8 mouse cellular contexts compared by ENCODE assay signal in the genomic region with DNA sequence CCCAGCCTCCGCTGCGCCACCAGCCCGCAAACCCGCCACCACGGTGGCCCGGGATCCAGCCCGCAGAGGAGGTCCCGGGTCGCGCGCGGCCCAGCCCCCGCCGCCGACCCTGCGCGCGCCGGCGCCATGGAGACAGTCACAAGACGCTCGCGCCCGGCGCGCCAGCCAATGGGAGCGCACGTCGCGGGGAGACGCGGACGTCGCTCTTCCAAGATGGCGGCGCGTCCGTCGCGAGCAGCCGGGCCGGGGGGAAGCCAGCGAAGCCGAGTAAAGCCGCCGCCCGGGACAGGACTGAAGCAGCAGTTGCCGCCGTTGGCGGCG. TPM values are rescaled to one million over a fixed set of nuclear protein-coding genes. Genes with fewer than 3 reads are reported as not detected.
A peak's percentile ranks its signal among the peaks of the same experiment; 100 is the strongest.
DNase-seq lines count a peak whose midpoint lies in the region; ATAC-seq lines count a peak whose summit lies in the region.

A gene (plus strand): TSS at position 188 of the 321 bp plus-strand sequence.

- peak; percentile 95 for ATAC-seq in cerebellum, adult (ENCODE audit: insufficient number of reproducible peaks, low FRiP score, low TSS enrichment)
- ATAC-seq in forebrain, embryonic 14.5 days: peak; percentile 99
- ATAC-seq in neural tube, embryonic 14.5 days (ENCODE audit: low read depth): peak; percentile 99

- peak within 1 kb of the TSS; percentile 90 for H3K4me2 ChIP-seq in forebrain, embryonic 14.5 days (ENCODE audit: low read length)
- H3K4me2 ChIP-seq in neural tube, embryonic 14.5 days (ENCODE audit: low read depth, low read length): peak within 1 kb of the TSS; percentile 74

- H3K4me3 ChIP-seq in forebrain, embryonic 14.5 days (ENCODE audit: low read depth, low read length): peak within 1 kb of the TSS; percentile 98
- H3K4me3 ChIP-seq in neural tube, embryonic 14.5 days (ENCODE audit: low read depth, low read length): peak within 1 kb of the TSS; percentile 93

- intact Hi-C loops in heart, postnatal 14 days (cut with DNase I): no loop called here

- H3K27ac ChIP-seq in forebrain, embryonic 14.5 days (ENCODE audit: low read depth, low read length): peak within 1 kb of the TSS; percentile 96
- H3K27ac ChIP-seq in neural tube, embryonic 14.5 days (ENCODE audit: low read depth, low read length): peak within 1 kb of the TSS; percentile 96

- no peaks in the 10 kb centered on the region for H3K9me3 ChIP-seq in forebrain, embryonic 14.5 days (replicated peaks; ENCODE audit: control insufficient read depth, low read length)
- no peaks in the 10 kb centered on the region for H3K9me3 ChIP-seq in neural tube, embryonic 14.5 days (ENCODE audit: control insufficient read depth, low read length)

- DNase-seq in ES-CJ7 (ENCODE audit: low read depth, low spot score): peak; percentile 82
- DNase-seq in forebrain, embryonic 14.5 days (ENCODE audit: low spot score): peak; percentile 97
- DNase-seq in heart, postnatal 14 days: peak; percentile 94 to 96
- peak; percentile 82 to 92 for DNase-seq in layer of hippocampus, adult 18-20 months (ENCODE audit: low spot score in 2 of 2)
- DNase-seq in lung, adult 18-20 months: peak; percentile 88 to 89
- DNase-seq in testis, postnatal 10 days (ENCODE audit: low spot score): peak; percentile 93

- H3K27me3 ChIP-seq in forebrain, embryonic 14.5 days (replicated peaks; ENCODE audit: control insufficient read depth, insufficient read depth, low read length): no peaks in the 10 kb centered on the region
- no peaks in the 10 kb centered on the region for H3K27me3 ChIP-seq in neural tube, embryonic 14.5 days (ENCODE audit: control insufficient read depth, insufficient read depth, low read length)

- H3K4me1 ChIP-seq in forebrain, embryonic 14.5 days (ENCODE audit: control insufficient read depth, insufficient read depth, low read length): peaks cover 3% of the 10 kb centered on the region; the same call in 1 of the 2 replicates
- peaks cover 14% of the 10 kb centered on the region for H3K4me1 ChIP-seq in neural tube, embryonic 14.5 days (ENCODE audit: control insufficient read depth, insufficient read depth, low read length)

- H3K9ac ChIP-seq in forebrain, embryonic 14.5 days (ENCODE audit: low read length): peak within 1 kb of the TSS; percentile 93
- H3K9ac ChIP-seq in neural tube, embryonic 14.5 days (replicated peaks; ENCODE audit: low read depth, low read length): peak within 1 kb of the TSS; percentile 92

- H3K36me3 ChIP-seq in forebrain, embryonic 14.5 days (ENCODE audit: control insufficient read depth, insufficient read depth, low read length): no peaks in the 10 kb centered on the region
- H3K36me3 ChIP-seq in neural tube, embryonic 14.5 days (ENCODE audit: control insufficient read depth, insufficient read depth, low read length): no peaks in the 10 kb centered on the region

- WGBS in forebrain, embryonic 14.5 days: under 1% methylated on average over 49 of the region's 51 CpGs
- WGBS in neural tube, embryonic 14.5 days: under 1% methylated on average over 50 of the region's 51 CpGs

RNA-seq across cellular contexts. Expression of the gene that starts here (rescaled TPM):
- 27.8 and 38.2 TPM in 2 replicates for polyA plus RNA-seq in forebrain, embryonic 14.5 days (2014; fragmentation: Nextera tagmentation; extraction: Ambion mirVana)
- 10 to 100 TPM; 60.4 to 64.3 TPM for total RNA-seq in heart, postnatal 14 days (2021)
- 10 to 100 TPM; 63.5 to 65.4 TPM for total RNA-seq in layer of hippocampus, adult 18-20 months (2021)
- 32.2 and 35.2 TPM in 2 replicates for polyA plus RNA-seq in neural tube, embryonic 14.5 days (2014; fragmentation: Nextera tagmentation; extraction: Ambion mirVana)

Comparison
In these comparisons a context has a peak if more than half of its experiments do, and no peak if none do; other contexts are left out.
1. Peak in every context shown above with its lines: DNase-seq, ATAC-seq, H3K4me3 ChIP-seq and H3K27ac ChIP-seq.